Mouse (Mus musculus) mouse trophoblast stem cell (cell line): ENCODE results near the gene Lrsam1.

Source experiments
- in situ Hi-C, 2 experiments: fragments of 300-500 bp; cut with MseI, MboI; formaldehyde crosslinking; loops; 2 replicates in 1 of 2; 3 replicates in 1 of 2; pipeline ENCODE4 v1.15.1; 2025

Lrsam1 gene

DNA sequence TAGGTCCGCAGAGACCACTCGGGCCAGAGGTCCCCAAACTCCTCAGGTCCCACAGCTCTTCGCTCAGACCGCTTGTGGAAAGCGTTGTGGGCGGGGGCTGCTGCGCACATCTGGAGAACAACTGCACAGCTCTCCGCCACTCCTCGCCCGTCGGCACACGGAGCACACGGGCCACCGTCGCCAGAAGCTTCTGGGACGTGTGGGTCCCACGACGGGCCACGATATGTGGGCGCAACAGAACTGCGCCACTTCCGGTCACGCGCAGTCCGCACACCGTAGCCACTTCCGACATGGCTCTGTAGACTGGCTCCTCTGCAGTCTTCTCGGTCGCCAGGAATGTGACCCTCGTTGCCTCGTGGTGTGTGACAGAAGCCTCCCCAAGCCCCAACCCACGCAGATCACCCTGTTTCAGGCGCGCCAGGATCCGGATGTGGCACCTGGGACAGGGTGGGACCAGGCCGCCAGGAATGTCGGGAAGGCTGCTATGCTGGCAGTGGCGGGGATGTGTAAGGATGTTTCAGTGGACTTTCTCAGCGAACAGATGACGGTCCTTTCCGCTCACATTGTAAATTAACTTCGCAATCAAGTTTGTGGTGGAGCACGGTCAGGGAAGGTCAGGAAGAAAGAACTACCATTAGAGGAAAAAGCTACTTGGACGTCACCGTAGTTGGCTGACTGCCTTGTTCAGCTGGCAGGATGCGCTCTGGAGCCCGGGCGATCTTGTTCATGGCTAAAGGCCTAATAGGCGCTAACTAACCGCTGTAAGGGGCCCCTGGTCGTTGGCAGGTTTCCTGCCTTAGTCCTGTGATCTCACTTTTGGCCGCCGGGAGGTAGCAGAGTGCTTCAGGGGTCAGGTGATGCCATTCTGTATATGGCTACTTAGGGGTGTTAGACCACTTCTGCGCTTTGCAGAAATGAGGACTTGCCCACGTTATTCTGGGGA, 5.5 kb upstream of the Lrsam1 start:
- in situ Hi-C loops, result no loop called here

- in situ Hi-C loops, result no loop called here
Measured at GRCm38 (mm10) chr2:32966184-32966688, 4.8 kb upstream of the Lrsam1 start.

GRCm38 (mm10) chr2:32965511-32966183, 4.2 kb upstream of the Lrsam1 start:
- in situ Hi-C loops, result no loop called here

DNA sequence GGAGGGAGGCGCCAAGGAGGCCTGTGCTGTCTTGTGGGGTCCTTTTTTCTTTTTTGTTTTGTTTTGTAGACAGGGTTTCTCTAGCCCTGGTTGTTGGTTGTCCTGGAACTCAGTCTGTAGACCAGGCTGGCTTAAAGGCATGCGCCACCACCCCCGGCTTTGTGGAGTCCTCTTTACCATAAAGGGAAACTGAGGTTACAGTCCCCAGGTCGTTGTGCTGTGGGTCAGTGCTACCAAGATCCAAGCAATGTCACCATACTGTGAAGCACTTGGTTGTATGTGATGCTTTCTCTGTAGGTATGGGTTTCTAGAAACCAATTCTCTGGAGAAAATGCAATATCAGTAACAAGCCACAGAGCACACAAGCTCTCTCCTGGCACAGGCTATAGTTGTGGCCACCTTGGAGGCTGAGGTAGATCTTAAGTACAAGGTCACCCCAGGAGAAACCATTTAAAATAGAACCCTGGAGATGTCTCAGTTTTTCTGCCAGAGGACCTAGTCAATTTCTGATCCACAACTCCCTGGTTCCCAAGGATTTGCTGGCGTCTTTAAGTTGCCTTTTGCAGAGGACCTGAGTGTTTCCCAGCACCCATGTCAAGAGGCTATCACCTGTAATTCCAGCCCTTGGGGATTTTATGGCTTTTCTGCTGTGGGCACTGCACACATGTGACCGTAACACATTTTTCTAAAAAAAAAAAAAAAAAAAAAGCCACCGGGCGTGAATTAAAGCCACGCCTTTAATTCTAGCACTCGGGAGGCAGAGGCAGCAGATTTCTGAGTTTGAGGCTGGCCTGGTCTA, 3.4 kb upstream of the Lrsam1 start:
- in situ Hi-C loops, result no loop called here

DNA sequence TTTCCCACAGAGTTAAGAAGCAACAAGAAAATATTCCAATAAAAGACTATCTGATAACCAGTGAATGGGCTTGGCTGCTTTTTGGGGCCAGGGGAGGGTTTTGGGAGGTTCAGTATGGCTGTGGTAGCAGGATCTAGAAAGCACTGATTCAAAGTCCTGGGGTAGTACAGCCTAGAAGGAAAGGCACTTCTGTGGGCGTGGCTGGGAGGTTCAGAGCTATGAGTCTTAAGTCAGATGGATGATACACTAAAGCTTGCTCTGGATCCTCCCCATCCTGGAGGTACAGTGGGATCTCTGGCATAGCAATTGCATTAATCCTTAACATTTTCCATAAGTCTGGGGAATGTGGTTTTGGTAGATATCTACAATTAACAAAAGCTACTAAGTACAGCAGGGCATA, 2.6 kb upstream of the Lrsam1 start:
- in situ Hi-C loops, result no loop called here

DNA sequence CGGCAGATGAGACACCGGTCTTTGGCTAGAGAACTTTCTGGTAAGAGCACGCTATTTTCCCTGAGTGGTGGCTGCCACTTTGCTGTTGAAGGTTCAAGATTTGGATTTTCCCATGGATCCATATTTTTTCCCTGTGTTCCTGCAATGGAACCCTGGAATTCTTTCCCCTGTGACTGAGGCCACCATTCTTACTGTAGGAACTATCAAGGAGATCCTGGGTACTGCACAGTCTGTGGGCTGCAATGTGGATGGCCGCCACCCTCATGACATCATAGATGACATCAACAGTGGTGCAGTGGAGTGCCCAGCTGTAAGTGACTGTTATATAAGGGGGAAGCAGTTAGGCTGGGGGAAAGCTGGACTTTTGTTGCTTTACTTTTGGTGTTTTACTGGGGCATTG, 2.1 kb upstream of the Lrsam1 start:
- in situ Hi-C loops, result no loop called here

- in situ Hi-C loops, result no loop called here
Measured at GRCm38 (mm10) chr2:32962875-32963220, 1.4 kb upstream of the Lrsam1 start.

- in situ Hi-C loops, result no loop called here
Measured at GRCm38 (mm10) chr2:32962062-32962874, 854 bp upstream of the Lrsam1 start.

DNA sequence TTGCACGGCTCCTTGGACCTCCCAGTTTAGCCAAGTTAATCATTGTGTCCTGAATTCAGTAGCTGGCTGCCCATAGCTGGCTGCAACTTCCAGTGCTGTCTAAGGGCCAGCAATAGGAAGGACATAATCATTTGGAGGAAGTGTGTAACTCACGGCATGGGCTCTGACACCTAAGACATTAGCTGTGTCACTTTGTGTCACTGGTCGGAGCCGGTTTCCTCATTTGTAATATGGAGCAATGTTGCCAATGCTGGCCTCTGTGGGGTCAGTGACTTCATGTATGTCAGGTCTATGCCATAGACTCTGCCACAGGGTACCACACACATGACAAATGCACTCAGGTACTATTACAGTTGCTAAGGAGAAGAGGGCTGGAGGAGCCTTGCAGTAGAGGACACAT, 1.1 kb downstream of the Lrsam1 start:
- in situ Hi-C loops, result no loop called here

GRCm38 (mm10) chr2:32957344-32957743, 4.1 kb downstream of the Lrsam1 start:
- in situ Hi-C loops, result no loop called here

DNA sequence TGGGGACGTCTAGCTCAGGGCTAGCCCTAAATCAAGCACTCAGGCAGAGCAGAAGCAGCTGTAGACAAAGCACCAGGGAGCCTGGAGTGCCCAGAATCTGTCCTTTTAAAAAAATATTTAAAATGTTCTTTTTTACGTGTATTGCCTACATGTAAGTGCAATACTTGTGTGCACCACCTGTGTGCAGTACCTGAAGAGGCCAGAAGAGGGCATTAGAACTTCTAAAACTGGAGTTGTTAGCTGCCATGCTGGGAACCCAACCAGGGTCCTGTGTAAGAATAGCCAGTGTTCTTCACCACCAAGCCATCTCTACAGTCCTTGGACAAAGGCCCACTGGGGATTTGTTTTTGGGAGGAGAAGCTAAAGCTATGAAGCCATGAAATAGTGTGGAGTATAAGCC, 6.8 kb downstream of the Lrsam1 start:
- in situ Hi-C loops, result no loop called here

- in situ Hi-C loops, result no loop called here
Measured at GRCm38 (mm10) chr2:32947454-32947853, 14.0 kb downstream of the Lrsam1 start.

GRCm38 (mm10) chr2:32940483-32940882, 20.9 kb downstream of the Lrsam1 start:
- in situ Hi-C loops, result no loop called here

DNA sequence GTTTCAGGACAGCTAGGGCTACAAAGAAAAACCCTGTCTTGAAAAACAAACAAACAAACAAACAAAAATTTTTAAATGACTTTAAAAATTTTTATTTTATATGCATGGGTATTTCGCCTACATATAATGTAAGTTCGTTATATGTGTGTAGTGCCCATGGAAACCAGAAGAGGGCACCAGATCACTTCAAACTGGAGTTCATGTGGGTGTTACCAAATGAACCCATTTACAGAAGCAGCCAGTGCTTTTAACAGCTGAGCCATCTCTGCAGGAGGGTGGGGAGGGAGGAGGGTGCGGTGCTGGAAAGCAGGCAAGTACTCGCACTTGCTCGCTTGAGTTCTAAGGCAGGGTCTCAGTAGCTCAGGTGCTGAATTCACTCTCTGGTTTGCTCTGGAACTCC, 22.0 kb downstream of the Lrsam1 start:
- in situ Hi-C loops, result no loop called here

GRCm38 (mm10) chr2:32938741-32939140, 22.7 kb downstream of the Lrsam1 start:
- in situ Hi-C loops, result no loop called here

GRCm38 (mm10) chr2:32931730-32932129, 29.7 kb downstream of the Lrsam1 start:
- in situ Hi-C loops, result no loop called here

DNA sequence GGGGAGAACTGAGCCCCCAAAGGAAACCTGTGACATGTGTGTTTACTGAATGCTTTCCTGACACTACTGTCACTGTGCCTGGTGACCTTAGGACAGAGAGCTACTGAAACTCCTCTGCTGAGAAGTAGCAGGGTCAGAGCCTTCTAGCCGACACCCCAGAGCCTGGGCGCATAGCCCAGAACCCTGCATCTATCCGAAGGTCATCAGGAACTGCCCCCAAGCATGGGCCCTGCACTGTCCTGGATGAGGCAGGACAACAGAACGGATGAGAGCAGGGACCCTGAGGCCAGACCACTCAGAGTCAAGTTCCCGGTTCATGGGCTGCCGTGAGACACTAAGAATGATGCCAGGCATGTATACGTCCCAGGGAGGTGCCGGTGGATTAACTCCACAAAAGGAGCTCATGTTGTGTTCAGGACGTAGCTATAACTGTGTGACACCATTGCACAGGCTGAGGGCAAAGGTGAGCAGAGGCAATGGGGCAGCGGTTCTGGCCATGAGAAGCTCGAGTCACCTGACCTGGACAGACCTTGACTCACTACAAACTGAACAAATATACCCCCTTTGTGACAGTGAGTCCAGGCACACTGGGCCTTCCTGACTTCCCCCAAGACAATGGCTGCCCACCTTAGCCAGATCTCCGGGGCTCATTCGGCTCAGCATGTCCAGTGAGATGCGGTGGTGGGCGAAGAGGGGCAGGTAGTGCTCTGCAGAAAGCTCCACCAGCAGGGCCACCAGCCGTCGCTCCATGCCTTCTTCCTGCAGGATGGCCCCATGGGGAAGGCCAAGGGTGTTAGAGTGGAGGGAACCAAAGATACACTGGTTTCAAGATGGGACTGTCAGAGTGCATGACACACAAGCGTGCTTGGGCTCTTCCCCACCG, 32.2 kb downstream of the Lrsam1 start:
- in situ Hi-C loops, result no loop called here

DNA sequence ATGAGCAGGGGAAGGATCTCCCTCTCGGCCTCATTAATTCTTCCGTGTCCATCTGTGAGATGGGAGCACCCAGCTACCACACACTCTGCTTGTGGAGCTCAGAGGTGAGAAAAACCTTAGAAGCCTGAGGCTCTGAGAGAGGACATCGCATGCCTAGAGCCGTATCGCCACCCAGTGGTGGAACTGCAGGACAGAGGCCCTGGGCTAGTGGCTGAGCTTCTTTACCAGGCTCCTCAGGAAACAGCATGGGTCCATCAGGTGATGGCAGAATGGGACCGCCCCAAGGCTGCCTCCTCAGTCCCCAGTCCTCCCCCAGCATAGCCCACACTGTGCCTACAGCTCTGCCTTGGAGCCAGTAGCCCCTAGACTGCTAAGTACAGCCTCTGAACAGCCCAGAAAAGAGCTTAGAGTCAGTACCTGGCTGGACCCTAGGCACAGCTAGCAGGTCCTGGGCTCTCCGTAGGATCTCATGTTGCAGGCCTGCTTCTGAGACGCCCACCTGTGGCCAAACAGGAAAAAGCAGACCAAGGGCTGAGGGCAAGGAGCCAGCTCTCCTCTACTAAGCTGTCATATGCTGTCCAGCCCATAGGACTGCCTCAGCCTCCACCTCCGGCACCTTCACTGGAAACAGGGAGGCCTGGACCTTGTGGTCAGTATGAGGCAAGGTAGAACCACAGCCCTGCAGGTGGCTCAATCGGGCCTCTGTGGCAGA, 33.0 kb downstream of the Lrsam1 start:
- in situ Hi-C loops, result no loop called here

DNA sequence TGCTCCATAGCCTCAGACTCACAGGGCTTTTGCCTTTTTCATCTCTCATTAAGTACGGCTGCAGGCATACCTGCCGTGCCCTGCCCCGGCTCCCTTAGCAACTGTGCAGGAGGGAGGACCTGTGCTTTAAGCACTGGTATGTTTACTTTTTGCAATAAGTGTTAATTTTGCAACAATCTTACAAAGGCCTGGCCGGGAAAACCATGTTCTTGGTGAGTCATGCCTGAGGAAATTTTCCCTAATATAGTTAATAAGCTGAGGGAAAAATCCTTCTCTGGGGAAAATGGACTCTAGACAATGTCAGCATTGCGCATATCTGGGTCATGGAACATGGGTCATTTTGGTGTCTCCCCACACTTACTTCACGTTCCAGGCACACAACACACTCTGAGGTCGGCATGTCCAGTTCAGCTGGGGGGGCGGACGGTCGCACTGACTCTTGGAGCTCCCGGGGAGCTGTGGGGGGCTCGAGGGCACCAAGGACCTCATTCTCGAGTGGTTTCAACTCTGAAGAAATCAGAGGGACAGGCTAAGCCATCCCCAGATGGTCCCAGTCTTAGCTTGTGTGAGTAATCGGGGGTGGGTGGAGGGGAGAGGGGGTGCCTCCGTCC, 33.7 kb downstream of the Lrsam1 start:
- in situ Hi-C loops, result no loop called here
